Mouse (Mus musculus): ENCODE measurements around the gene Rassf5.
A peak's percentile ranks its signal among the peaks of the same experiment; 100 is the strongest.
"Not testable (repeated sequence)": the region's sequence is repeated elsewhere in the genome, so short reads cannot be mapped to it uniquely, and the experiment has no call there.

Gene Rassf5

DNA sequence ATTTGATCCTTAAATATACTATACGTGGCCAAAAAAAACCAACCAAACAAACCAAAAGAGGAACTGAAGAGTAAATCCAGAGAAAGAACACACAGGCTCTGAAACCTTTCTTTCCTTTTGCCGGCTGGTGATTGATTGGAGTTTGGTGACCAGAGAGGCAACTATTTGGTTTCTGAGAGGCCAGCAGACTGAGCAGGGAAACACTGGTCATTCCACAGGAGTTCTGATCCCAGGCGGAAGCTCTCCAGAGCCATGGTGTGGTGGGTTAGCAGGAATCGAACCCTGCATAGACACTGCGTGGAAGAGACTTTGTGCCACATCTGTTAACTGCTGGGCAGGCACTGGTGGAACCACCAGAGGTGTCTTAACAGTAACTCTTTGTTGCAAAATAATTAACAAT, 67.0 kb downstream of the Rassf5 start:
- no peak for DNase-seq (ENCODE audit: low spot score)

DNA sequence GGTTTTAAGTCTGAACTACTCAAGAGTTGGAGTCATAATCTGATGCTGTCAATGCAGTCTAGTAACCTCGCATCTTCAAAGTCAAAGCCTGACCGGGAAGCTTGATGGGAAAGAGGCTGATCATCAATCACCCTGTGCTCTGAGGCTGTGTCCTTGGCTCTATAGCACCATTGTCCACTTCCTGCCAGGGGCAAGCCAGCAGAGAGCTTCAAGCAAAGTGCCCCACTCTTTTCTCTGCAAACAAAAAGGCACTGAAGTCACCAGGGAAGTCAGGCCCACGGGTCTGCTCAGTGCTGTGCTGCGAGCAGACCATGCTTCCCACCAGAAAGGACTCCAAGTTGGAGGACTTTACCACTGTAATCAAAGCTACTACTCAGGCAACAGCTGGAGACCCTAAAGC, 67.8 kb downstream of the Rassf5 start:
- DNase-seq (ENCODE audit: low spot score) = no peak

DNA sequence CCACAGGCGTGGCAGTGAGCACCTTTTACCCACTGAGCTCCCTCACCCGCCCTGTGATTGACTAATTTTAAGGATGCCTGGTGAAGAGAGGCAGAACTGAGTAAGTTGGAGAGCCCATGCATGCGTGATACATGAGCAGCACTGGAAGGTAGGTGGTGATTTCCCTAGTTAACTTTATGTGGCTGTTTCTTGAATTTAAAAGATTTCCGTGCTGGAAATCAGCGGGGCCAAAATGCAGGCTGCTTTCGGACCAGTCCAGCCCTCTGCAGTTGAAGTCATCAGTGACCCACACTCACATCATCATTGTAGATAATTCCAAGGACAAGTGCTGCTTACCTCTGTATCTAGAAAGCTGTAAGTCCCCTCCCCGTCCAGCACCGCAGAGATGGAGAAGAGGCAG, 69.2 kb downstream of the Rassf5 start:
- DNase-seq (ENCODE audit: low spot score) = no peak

DNA sequence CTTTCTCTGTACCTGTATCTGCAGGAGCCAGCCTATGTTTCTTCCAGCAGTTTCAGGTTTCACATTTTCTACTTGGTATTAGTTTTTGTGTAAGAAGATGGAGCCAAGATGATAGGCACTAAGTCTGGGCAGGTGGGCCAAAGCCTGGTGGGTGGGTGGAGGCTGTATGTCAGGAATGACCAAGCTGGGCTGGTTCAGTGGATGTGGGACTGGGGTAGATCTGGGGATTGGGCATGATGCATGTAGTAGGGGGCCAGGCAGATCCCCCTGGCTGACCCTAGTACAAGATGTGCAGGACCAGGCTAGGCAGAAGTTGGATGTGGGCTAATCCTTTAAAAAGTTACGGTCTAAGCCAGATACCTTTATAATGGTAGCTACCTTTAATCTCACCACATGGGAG, 69.9 kb downstream of the Rassf5 start:
- DNase-seq (ENCODE audit: low spot score) = no peak

DNA sequence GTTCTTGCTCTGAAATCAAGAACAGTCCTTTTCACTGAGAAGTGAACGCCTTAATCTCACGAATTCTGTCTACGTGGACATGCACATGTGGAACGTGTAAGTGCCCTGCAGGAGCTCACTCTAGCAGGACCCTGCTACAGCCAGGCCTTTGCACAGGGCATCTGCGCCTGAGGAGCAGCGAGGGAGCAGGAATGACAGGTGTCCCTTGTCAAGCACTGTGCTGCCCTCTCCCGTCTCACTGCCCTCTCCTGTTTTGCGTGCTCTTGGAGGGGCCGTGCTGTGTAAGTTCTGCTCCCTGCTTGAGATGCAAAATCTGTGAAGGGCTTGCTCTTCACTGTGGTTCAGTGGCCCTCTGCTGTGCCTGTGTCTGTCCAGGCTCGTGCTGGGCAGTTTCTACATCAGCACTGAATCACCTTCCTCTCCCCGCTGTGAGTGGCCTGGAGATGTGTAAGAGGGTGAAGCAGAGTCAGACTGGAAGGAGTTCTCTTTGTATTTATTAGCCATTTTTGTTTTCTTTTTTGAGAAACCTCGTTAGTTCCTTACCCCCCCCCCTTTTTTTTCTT, 70.7 kb downstream of the Rassf5 start:
- DNase-seq (ENCODE audit: low spot score) = no peak

DNA sequence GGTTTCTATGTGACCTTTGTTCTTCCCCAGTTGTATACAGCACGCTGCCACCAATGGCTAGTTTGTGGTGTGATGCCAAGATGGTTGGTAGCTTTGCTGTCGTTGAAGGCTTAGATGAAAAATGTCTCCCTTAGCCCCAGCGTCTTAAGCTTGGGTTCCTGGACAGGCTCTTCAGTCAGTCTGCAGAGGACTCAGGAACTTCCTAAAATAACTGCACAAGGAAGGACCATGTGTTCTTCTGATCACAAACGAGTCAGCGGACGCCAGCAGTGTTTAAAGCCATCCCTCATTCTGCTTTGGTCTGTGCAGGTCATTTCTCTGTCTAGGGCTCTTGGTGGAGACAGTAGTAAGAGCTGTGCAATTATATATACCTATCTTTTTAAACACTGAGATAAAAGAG, 71.2 kb downstream of the Rassf5 start:
- DNase-seq (ENCODE audit: low spot score) = no peak

DNA sequence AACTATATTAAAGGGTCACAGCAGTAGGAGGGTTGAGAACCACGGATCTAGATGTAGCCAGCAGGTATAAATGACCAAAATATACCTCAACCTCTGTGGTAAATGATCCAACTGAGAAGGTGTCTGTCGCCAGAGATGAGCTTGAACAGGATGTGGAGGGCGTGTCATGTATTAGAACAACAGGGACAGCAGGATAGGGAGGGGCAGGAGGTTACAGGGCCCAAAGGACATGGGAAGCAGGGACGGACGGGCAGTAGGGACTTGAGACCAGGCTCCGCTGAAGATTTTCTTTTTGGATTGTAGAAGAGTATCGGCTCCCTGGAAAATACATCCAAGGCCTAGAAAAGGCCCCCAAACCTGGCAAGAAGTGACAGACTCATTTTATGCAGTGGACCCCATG, 72.1 kb downstream of the Rassf5 start:
- no peak for DNase-seq (ENCODE audit: low spot score)

DNA sequence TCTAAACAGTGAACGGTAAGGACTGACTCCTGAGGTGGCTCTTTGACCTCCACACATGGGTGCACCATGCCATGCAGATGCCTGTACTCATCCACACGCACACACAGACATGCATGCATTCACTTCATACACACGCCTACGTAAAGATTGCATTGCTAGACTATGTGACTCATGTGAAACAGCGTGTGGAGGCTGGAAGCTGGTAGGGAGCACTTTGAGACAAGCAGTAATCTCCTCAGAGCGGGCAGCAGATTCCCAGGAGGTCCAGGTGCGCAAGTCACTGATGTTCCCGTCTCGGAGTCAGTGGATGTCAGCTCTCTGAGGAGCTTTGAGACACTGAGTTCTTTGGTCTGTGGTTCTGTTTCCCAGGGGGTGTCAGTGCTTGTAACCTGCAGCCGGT, 77.4 kb downstream of the Rassf5 start:
- DNase-seq (ENCODE audit: low spot score) = no peak

DNA sequence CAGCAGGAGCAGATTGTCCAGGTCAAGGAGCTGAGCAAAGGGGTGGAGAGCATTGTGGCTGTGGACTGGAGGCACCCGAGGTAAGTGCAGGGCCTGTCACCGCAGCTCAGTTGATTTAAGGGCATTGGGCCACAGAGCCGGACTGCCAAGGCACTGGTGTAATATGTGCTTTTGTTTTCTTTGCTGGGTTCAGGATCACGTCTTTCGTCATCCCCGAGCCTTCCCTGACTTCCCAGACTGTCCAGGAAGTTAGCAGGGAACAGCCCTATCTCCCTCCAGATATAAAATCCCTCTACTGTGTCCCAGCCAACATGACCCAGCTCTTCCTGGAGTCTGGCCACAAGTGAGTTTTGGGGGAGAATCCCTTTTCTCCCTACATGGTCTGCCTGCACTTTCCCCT, 80.6 kb downstream of the Rassf5 start:
- peak; percentile 89 for DNase-seq (ENCODE audit: low spot score)

DNA sequence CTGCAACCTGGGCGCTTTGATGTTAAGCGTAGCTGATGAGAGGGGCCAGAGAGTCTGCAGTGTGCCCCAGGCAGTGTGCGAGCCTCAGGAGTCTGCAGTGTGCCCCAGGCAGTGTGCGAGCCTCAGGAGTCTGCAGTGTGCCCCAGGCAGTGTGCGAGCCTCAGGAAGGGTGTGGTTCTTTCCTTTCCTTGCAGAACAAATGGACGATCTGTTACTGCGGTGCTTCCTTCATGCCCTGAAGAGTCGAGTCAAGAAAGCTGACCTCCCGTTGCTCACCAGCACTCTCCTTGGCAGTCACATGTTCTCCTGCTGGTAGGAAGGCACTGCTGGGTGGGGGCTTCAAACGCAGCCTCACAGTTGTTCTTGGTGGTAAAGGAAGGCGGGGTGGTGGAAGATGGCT, 84.0 kb downstream of the Rassf5 start:
- no peak for DNase-seq (ENCODE audit: low spot score)

DNA sequence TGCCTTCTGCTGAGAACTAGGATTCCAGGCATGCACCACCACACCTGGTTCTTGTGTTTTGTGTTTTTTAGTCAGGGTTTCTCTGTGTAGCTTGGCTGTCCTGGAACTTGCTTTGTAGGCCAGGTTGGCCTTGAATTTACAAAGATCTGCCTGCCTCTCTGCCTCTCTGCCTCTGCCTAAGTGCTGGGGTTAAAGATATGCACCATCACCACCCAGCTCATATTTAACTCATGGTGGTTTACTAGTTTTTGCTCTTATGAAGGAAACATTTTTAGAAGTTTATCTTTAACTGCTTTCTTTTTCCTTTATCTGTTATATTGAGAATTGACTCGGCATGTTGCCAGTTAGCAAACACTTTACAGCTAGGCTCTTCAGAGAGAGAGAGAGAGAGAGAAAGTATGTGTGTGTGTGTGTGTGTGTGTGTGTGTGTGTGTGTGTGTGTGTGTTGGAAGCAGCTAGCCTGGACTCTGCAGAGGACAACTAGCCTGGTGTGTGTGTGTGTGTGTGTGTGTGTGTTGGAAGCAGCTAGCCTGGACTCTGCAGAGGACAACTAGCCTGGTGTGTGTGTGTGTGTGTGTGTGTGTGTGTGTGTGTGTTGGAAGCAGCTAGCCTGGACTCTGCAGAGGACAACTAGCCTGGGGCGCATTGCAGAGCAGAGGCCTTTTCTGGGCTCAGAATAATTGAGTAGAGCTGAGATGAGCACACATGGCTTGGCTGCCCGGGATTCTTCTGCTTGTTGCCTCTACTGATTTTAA, 85.3 kb downstream of the Rassf5 start:
- not testable (repeated sequence) for DNase-seq (ENCODE audit: low spot score)

DNA sequence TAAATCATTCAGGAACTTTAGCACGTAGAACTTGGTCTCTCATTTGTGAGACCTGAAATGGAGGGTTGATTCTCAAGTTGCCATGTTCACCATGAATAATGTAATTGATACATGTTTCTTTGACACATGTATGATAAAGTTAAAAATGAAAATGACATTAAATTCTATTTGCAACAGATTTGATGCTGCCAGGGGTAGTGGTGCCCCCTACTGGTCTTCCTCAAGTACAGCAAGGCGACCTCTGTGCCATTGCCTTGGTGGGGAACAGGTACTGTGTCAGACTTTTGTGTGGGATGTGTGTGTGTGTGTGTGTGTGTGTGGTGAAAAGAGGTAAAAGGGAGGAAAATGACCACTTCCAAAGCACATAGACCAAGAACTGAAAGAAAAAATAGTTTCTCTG, 89.6 kb downstream of the Rassf5 start:
- DNase-seq (ENCODE audit: low spot score) = peak; percentile 64

DNA sequence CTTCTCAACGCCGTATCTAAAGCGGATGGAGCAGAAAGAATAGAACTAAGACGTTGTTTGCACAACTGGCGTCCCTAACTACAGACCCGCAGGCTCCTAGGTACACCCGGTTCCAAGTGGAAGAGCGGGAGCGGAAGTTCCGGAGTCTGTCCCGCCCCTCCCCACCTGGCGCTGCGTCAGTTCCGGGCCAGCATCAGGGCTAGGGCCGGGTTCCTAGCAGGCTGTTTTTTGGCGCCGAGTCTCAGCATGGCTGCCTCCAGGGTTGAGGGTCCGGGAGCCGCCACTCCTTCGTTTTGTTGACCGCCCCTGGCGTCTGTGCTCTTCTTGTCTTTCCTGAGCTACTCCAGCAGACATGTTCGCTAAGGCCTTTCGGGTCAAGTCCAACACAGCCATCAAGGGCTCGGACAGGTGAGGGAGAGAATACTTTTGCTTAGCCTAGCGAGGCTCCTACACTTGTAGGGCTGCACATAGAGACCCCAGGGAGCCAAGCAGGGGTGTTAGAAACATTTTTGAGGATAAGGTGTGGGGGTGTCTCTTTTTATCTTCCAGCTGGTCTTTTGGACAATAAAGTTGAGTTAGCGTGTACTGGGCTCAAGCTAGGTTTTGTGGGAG, 91.9 kb downstream of the Rassf5 start, which contains the start of gene Eif2d:
TSS of gene Eif2d (plus strand) at position 164 of the 612 bp plus-strand sequence.
- DNase-seq (ENCODE audit: low spot score) = peak; percentile 85

DNA sequence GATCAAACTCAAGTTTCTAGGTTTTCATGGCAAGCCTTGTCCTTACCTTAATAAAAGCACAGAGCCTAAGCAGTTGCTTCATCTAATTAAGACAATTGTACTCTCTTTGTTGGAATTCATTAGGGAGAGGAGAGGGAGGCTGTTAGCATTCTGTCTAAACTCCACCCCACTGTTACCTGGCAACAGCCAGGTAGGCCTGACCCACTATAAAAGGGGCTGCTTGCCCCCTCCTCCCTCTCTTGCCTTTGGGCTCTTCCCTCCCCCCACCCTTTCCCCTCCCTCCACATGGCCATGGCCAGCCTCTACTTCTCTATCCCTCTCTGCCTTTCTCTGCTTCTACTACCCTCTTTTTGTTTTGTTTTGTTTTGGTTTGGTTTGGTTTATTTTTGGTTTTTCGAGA, 95.6 kb downstream of the Rassf5 start:
- DNase-seq (ENCODE audit: low spot score) = no peak

DNA sequence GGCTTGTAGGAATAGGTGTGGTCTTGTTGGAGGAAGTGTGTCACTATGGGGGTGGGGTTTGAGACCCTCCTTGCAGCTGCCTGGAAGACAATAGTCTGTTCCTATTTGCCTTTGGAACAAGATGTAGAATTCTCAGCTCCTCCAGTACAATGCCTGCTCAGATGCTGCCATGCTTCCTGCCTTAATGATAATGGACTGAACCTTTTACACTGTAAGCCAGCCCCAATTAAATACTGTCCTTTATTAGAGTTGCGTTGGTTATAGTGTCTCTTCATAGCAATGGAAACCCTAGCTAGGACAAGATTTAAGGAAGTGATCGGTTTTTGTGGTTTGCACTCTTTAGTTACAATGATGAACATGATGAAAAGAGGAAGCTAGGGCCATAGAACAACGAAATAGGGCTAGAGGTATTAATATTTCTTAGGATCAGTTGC, 98.9 kb downstream of the Rassf5 start:
- DNase-seq (ENCODE audit: low spot score) = no peak

DNA sequence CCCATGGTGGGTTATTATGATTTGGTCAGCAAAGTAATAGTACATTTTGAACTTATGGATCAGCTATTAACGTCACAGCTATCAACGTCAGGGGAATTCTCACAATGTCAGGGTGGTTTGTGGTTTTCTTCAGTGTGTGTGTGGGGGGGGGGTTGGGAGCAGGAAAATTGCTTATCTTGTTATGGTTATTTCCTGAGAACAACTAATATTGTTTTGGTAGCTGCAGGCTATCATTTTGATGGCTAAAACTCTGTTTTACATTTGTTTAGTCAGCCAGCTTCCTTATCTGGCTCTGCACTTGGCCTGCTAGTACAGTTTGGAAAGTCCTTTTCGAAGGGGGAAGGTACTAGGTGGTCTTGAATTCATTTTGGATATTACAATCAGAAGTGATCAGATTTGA, 99.8 kb downstream of the Rassf5 start:
- DNase-seq (ENCODE audit: low spot score) = not testable (repeated sequence)

DNA sequence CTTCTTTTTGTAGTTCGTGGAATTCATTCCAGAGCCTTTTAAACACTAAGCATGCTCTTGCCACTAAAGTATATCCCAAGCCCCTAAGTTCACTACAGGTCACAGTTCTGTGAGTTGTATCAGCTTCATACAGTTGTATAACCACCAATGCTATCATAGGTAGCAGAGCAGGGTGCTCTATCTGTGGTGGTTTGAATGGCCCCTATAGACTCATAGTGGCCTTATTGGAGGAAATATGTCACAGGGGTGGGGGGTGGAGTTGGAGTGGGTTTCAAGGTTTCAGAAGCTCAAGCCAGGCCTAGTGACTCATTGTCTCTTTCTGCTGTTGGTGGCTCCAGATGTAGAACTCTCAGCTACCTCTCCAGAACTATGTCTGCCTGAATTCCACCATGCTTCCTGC, 102.6 kb downstream of the Rassf5 start:
- DNase-seq (ENCODE audit: low spot score) = no peak

DNA sequence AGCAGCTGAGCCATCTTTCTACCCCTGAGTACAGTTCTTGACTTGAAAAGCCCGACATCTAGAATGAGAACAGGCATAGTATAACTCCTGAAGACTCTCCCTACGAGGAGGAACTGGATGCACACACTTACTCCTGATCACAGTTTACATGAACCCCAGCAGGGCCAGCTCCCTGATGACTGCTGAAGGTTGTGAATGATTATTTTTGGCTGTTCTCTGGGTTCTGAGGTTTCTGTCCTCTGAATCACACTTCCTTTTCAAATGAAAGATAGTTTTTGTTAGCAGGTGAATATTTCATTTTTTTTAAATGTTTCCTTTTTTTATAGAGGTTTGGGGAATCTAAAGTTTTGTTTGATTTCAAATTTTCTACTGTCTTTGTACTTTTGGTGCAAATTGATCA, 103.6 kb downstream of the Rassf5 start:
- DNase-seq (ENCODE audit: low spot score) = no peak

DNA sequence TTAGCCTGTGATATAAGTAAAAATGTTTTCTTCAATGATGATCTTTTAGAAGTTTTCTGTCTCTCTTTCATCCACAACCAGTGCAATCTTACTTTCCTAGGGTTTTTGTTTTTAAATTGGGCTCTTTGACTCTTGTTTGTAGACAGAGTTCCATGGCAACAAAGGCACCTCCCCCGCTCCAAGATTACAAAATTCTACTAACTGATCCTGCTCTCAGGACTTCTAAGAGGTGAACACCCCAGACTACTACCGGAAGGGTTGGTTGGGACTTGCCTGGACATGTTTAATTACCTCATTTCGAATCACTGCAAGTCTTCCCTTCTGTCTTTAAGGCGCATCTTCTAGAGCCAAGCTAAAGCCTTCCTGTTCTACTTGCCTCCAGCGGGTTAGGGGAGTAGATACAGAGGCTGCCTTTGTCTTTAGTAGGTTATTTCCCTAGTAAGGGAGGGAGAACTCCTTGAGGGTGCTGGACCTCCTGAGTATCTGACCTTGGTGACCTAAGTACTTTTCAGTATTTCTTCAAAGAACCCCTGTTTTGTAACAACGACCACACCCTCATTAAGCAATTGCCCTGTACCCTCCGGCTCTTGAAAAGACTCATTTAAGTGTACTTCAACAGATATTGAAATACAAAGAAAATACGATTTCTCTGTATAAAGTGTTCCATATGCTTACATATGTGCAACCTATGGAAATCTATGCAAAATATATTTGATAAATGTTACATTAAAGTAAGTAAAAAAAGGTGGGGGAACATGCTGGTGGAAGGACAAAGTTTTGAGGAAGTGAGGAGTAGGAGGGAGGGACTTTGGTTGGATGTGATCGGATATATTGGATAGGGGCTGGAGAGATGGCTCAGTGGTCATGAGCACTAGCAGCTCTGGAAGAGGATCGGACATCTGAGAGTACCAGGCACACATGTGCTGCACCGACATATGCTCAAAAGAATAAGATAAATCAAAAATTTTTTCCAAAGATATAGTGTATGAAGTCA, 105.7 kb downstream of the Rassf5 start:
- DNase-seq (ENCODE audit: low spot score) = peak; percentile 30

DNA sequence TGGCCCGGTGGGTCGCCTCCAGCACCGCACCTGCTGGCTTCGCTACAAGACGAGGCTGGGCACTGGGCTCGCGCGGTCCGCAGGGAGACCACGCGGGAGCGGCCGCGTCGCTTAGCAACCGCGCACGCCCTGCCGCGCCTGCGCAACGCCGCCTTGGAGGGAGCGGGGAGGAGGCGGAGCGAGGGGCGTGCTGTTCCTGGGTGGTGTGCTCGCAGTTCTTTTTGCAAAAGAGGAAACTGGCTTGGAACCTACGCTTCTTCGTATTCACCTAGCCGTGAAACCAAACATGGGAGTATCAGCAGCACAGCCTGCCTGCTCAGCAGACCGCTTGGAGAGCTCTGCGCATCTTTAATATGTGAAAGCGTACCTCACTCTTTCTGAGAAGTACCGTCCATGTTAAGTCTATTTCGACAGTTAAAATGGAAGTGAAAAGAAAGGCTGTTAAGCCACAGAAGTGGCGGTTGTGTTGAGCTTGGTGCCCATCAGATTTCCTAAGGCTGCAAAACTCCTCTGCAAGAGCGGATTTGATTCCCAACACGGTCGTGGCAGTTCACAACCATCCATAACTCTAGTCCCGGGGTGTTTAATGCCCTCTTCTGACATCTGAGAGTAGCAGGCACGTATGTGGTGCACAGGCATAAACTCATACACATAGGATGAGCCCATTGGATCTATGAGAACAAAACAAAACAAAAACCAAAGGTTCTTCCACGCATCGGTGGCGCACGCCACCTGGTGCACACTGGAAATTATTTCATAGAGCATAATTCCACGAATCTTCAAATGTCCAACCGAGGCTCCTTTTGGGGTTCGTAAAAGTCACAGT, 106.7 kb downstream of the Rassf5 start, which contains the start of gene Dyrk3:
TSS of gene Dyrk3 (minus strand) at position 150 of the 826 bp plus-strand sequence.
- peak; percentile 85 for DNase-seq (ENCODE audit: low spot score)

DNA sequence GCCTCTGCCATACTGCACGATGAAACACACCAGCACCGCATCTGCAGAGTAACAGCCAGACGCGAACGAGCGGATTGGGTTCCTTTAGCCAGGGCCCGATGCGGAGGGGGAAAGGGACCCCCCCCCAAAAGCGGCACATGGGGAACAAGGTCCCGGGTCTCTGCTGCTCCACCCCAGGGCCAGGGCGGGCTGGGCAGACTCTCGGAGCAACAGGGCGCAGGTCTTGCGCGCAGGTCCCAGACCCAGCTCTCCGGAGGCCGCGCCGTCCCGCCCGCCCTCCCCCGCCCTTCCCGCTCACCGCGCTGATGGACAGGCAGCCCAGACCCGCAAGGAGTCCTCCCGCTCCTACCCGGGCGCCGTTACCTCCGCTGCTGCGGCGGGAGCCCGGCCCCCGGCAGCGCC, 107.3 kb downstream of the Rassf5 start:
- DNase-seq (ENCODE audit: low spot score) = no peak

All from adipocyte (in vitro differentiated cells).